ENCODE assay signal across 1 mouse cellular context in genomic region chr11:52127760-52128159, GRCm38 (mm10).
TF ChIP-seq lines count a peak whose summit lies in the region.

No protein-coding gene starts in this region.

TF ChIP-seq in MEL, 35 proteins besides CTCF, POLR2A, EP300 and RAD21:
- TF ChIP-seq GATA1 (IDR thresholded peaks at IDR 0.05; ENCODE audit: low read depth, low read length), result no peak
- no peak for TF ChIP-seq MXI1 (IDR thresholded peaks at IDR 0.05; ENCODE audit: low read depth, low read length)
- TF ChIP-seq SIN3A (IDR thresholded peaks at IDR 0.05; ENCODE audit: low read length), result no peak
- TF ChIP-seq GABPA (IDR thresholded peaks at IDR 0.05; ENCODE audit: low read depth, low read length), result no peak
- TF ChIP-seq MYC (IDR thresholded peaks at IDR 0.05; ENCODE audit: low read depth, low read length), result no peak
